Comparison of ENCODE assay signal across 7 mouse cellular contexts in the genomic region with DNA sequence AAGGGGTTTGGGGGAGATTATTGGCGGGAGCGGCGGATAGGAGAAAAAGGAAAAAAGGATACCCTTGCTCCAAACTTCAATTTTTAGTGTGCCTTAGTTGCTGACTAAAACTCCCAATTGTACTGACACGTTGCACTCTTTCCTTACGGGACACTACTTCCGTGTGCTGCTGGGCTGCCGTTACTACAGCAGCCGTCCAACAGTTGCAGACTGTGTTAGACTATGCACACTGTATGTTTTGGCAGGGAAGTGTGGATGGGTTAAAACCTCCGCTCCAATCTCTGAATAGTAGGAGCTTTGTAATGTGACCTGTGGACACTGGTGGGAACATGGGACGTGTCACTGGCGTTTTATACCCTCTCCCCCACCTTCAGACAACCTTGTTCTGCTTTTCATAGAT. TPM values are rescaled to one million over a fixed set of nuclear protein-coding genes. Genes with fewer than 3 reads are reported as not detected.
A peak's percentile ranks its signal among the peaks of the same experiment; 100 is the strongest.
DNase-seq lines count a peak whose midpoint lies in the region; ATAC-seq and TF ChIP-seq lines count a peak whose summit lies in the region.

No protein-coding gene starts in this region.

- peaks cover 5 to 27% of the 10 kb centered on the region in 2 experiments for H3K36me3 ChIP-seq in CH12.LX (replicated peaks in 1 of 2; ENCODE audit: control insufficient read depth in 1 of 2, insufficient read depth in 1 of 2, low read length in 1 of 2)
- peaks cover 5% of the 10 kb centered on the region for H3K36me3 ChIP-seq in forebrain, embryonic 14.5 days (ENCODE audit: control insufficient read depth, insufficient read depth, low read length)
- H3K36me3 ChIP-seq in kidney, embryonic 16.5 days (ENCODE audit: insufficient read depth, low read length) = peaks cover 12% of the 10 kb centered on the region
- H3K36me3 ChIP-seq in midbrain, embryonic 10.5 days = peaks cover 32% of the 10 kb centered on the region

- no peaks in the 10 kb centered on the region for H3K9me3 ChIP-seq in CH12.LX (replicated peaks; ENCODE audit: low read length)
- no peaks in the 10 kb centered on the region for H3K9me3 ChIP-seq in forebrain, embryonic 14.5 days (replicated peaks; ENCODE audit: control insufficient read depth, low read length)
- no peaks in the 10 kb centered on the region for H3K9me3 ChIP-seq in kidney, embryonic 16.5 days (ENCODE audit: low read length)
- peaks cover 9% of the 10 kb centered on the region; the same call in 1 of the 2 replicates for H3K9me3 ChIP-seq in midbrain, embryonic 10.5 days (replicated peaks)

- H3K4me2 ChIP-seq in CH12.LX (ENCODE audit: insufficient read depth, low read depth, poor library complexity, severe bottlenecking) = peak overlapping the region; percentile 95
- peak overlapping the region; percentile 91 for H3K4me2 ChIP-seq in forebrain, embryonic 14.5 days (ENCODE audit: low read length)
- peak overlapping the region; percentile 96 for H3K4me2 ChIP-seq in kidney, embryonic 16.5 days (replicated peaks; ENCODE audit: low read depth, low read length)

- peak overlapping the region; percentile 88 to 94 (median 91) for H3K4me3 ChIP-seq in CH12.LX (replicated peaks in 1 of 3; ENCODE audit: low read depth in 2 of 3, low read length in 2 of 3, poor library complexity in 1 of 3)
- peak overlapping the region; percentile 95 for H3K4me3 ChIP-seq in forebrain, embryonic 14.5 days (ENCODE audit: low read depth, low read length)
- peak overlapping the region; percentile 84 for H3K4me3 ChIP-seq in kidney, embryonic 16.5 days (ENCODE audit: low read length)
- H3K4me3 ChIP-seq in midbrain, embryonic 10.5 days = peak overlapping the region; percentile 93

- DNase-seq in CH12.LX (ENCODE audit: extremely low read depth) (peak; percentile 42), NIH3T3 (ENCODE audit: low read depth) (peak; percentile 61)
- DNase-seq in forebrain, embryonic 14.5 days (ENCODE audit: low spot score) = peak; percentile 43
- peak; percentile 15 for DNase-seq in midbrain, embryonic 10.5 days (ENCODE audit: low spot score)
- no peak for DNase-seq in urinary bladder, postnatal 10 days (ENCODE audit: low spot score)
- DNase-seq in urinary bladder, postnatal 36 days (ENCODE audit: low spot score in 2 of 2) = no peak

- ATAC-seq in forebrain, embryonic 14.5 days = no peak
- 0 out of 2 replicates have a peak, but pooled peaks have one; percentile 35 for ATAC-seq in kidney, embryonic 16.5 days (ENCODE audit: low FRiP score, low TSS enrichment)

- no peak overlapping the region for H3K27ac ChIP-seq in CH12.LX (ENCODE audit: insufficient read depth, low read depth)
- no peak overlapping the region for H3K27ac ChIP-seq in forebrain, embryonic 14.5 days (ENCODE audit: low read depth, low read length)
- H3K27ac ChIP-seq in kidney, embryonic 16.5 days (ENCODE audit: low read length) = no peak overlapping the region
- peak overlapping the region; percentile 100 for H3K27ac ChIP-seq in midbrain, embryonic 10.5 days (replicated peaks)

- peaks cover 6 to 16% of the 10 kb centered on the region in 2 experiments for H3K4me1 ChIP-seq in CH12.LX (ENCODE audit: control insufficient read depth in 1 of 2, insufficient read depth in 2 of 2)
- peaks cover 10% of the 10 kb centered on the region for H3K4me1 ChIP-seq in forebrain, embryonic 14.5 days (ENCODE audit: control insufficient read depth, insufficient read depth, low read length)
- H3K4me1 ChIP-seq in kidney, embryonic 16.5 days (ENCODE audit: insufficient read depth, low read length) = peaks cover 12% of the 10 kb centered on the region
- peaks cover 20% of the 10 kb centered on the region for H3K4me1 ChIP-seq in midbrain, embryonic 10.5 days

- TF ChIP-seq RAD21 in CH12.LX (IDR thresholded peaks at IDR 0.05; ENCODE audit: low read depth, low read length) = no peak

- no peak for TF ChIP-seq CTCF in CH12.LX (conservative IDR thresholded peaks at IDR 0.05 in 1 of 2, IDR thresholded peaks at IDR 0.05 in 1 of 2; ENCODE audit: low read depth in 2 of 2, low read length in 2 of 2)

- in situ Hi-C loops in CH12.LX (cut with MboI; ENCODE audit: low pct_ligation_motif_present, low pct_unique_long_range_greater_than_20kb, low sequenced_read_pairs) = no loop called here

- H3K27me3 ChIP-seq in CH12.LX (replicated peaks) = no peaks in the 10 kb centered on the region
- no peaks in the 10 kb centered on the region for H3K27me3 ChIP-seq in forebrain, embryonic 14.5 days (replicated peaks; ENCODE audit: control insufficient read depth, insufficient read depth, low read length)
- no peaks in the 10 kb centered on the region for H3K27me3 ChIP-seq in kidney, embryonic 16.5 days (ENCODE audit: insufficient read depth, low read length)
- H3K27me3 ChIP-seq in midbrain, embryonic 10.5 days (ENCODE audit: low read depth, poor library complexity, severe bottlenecking) = no peaks in the 10 kb centered on the region

- dilution Hi-C loops in CH12.LX (cut with MboI; ENCODE audit: extremely low pct_ligation_motif_present, extremely low pct_unique_long_range_greater_than_20kb, low sequenced_read_pairs) = no loop called here

- WGBS in forebrain, embryonic 14.5 days = 1% methylated on average over 11 of the region's 11 CpGs
- WGBS in kidney, embryonic 16.5 days = 0% methylated on average over 11 of the region's 11 CpGs
- WGBS in midbrain, embryonic 10.5 days = 2% methylated on average over 11 of the region's 11 CpGs

- TF ChIP-seq EP300 in CH12.LX (IDR thresholded peaks at IDR 0.05; ENCODE audit: low read length) = no peak

- peaks cover 20% of the 10 kb centered on the region for H3K79me2 ChIP-seq in CH12.LX (replicated peaks; ENCODE audit: control insufficient read depth, extremely low read depth, insufficient read depth, poor library complexity, severe bottlenecking)

- TF ChIP-seq POLR2A in CH12.LX (IDR thresholded peaks at IDR 0.05; ENCODE audit: low read depth, low read length) = peak; percentile 30; the same call in 1 of the 2 replicates

- H3K9ac ChIP-seq in CH12.LX (ENCODE audit: insufficient read depth, low read depth) = peak overlapping the region; percentile 96
- H3K9ac ChIP-seq in forebrain, embryonic 14.5 days (ENCODE audit: low read length) = peak overlapping the region; percentile 98
- peak overlapping the region; percentile 99 for H3K9ac ChIP-seq in kidney, embryonic 16.5 days (replicated peaks; ENCODE audit: low read length)

TF ChIP-seq in CH12.LX, 34 proteins besides CTCF, POLR2A, EP300 and RAD21:
- TF ChIP-seq SIN3A (IDR thresholded peaks at IDR 0.05; ENCODE audit: low read length) (peak; percentile 43; the same call in 1 of the 2 replicates), MEF2A (IDR thresholded peaks at IDR 0.05; ENCODE audit: borderline replicate concordance, low read depth, low read length) (no peak), ELF1 (IDR thresholded peaks at IDR 0.05; ENCODE audit: low read depth, low read length) (peak; percentile 52; the same call in 1 of the 2 replicates)

RNA-seq across cellular contexts. Expression of a gene that starts 0.9 kb away (rescaled TPM):
- total RNA-seq in CH12.LX (2012; rRNA removed) (10.8 and 11.4 TPM in 2 replicates), CH12.LX (2014; rRNA removed) (16.3 and 16.4 TPM in 2 replicates)
- 16.3 and 20.4 TPM in 2 replicates for polyA plus RNA-seq in CH12.LX (2012; ENCODE audit: insufficient read length, low read depth)
- polyA plus RNA-seq in forebrain, embryonic 14.5 days (2014; fragmentation: Nextera tagmentation; extraction: Ambion mirVana) = 5.2 and 6.8 TPM in 2 replicates
- polyA plus RNA-seq in kidney, embryonic 16.5 days (2015; fragmentation: Nextera tagmentation; extraction: Ambion mirVana) = 18.3 and 18.4 TPM in 2 replicates
- 8.1 and 9.0 TPM in 2 replicates for polyA plus RNA-seq in midbrain, embryonic 10.5 days (2016; fragmentation: Nextera tagmentation; extraction: Ambion mirVana)

RNA-seq across cellular contexts. Expression of a gene that starts 1.4 kb away (rescaled TPM):
- total RNA-seq in CH12.LX (2012; rRNA removed) (103 and 134 TPM in 2 replicates), CH12.LX (2014; rRNA removed) (191 and 195 TPM in 2 replicates)
- polyA plus RNA-seq in CH12.LX (2012; ENCODE audit: insufficient read length, low read depth) = 226 and 241 TPM in 2 replicates
- polyA plus RNA-seq in forebrain, embryonic 14.5 days (2014; fragmentation: Nextera tagmentation; extraction: Ambion mirVana) = 263 and 267 TPM in 2 replicates
- polyA plus RNA-seq in kidney, embryonic 16.5 days (2015; fragmentation: Nextera tagmentation; extraction: Ambion mirVana) = 234 and 237 TPM in 2 replicates
- 370 and 396 TPM in 2 replicates for polyA plus RNA-seq in midbrain, embryonic 10.5 days (2016; fragmentation: Nextera tagmentation; extraction: Ambion mirVana)

Comparison
In these comparisons a context has a peak if more than half of its experiments do, and no peak if none do; other contexts are left out.
1. DNase-seq: peak in CH12.LX (single experiment), NIH3T3 (single experiment), forebrain, embryonic 14.5 days (single experiment) and midbrain, embryonic 10.5 days (single experiment); none in urinary bladder, postnatal 10 days (single experiment) and urinary bladder, postnatal 36 days (0 of 2).
2. Peak in every context shown above with its lines, with median percentiles within 50 percentile points of each other: H3K4me2 ChIP-seq, H3K4me3 ChIP-seq and H3K9ac ChIP-seq.